Mouse (Mus musculus): ENCODE results near the gene Nt5c1a. TPM values are rescaled to one million over a fixed set of nuclear protein-coding genes. Genes with fewer than 3 reads are reported as not detected.
A peak's percentile ranks its signal among the peaks of the same experiment; 100 is the strongest.

The Nt5c1a gene
- polyA plus RNA-seq, 1 experiment from 2014 or later, result not detected

DNA sequence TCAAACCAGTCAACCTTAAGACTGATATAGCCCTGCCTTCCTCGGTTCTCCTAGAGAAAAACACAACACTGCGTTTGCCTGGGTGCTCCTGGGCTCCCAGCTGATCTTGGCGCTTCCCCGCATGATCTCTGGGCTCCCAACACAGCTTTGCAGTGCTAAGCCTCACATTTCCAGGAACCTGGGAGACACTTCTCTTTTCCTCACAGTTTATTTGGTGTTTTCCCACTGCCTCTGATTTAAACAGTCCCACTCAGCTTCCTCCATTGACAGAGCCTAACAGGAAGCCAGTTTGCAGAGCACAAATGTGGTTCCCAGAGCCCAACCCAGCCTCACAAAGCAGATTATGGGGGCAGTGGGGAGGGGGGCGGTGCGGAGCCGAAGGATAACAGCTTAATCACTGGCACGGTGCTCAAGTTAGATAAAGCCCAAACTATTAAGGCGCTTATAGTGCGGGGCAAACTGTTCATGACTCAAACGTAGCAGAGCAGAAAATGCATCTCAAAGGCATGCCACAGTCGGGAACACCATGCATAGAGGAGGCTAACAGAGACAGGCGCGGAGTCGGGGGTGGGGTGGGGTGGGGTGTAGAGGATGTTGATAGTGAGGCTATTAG, 38.9 kb upstream of the Nt5c1a start:
- H3K36me3 ChIP-seq (ENCODE audit: control insufficient read depth, insufficient read depth, low read length), result no peaks in the 10 kb centered on the region
- peaks cover 2% of the 10 kb centered on the region; the same call in 1 of the 2 replicates for H3K9me3 ChIP-seq (ENCODE audit: control insufficient read depth, low read length)
- no peak overlapping the region for H3K27ac ChIP-seq (replicated peaks; ENCODE audit: low read depth, low read length)
- H3K4me1 ChIP-seq (ENCODE audit: control insufficient read depth, insufficient read depth, low read length), result no peaks in the 10 kb centered on the region
- 0 out of 2 replicates have a peak overlapping the region, but pooled peaks have one; percentile 10 for H3K4me2 ChIP-seq (ENCODE audit: low read depth, severe bottlenecking)
- DNase-seq (ENCODE audit: low spot score), result no peak
- H3K4me3 ChIP-seq (ENCODE audit: low read depth, low read length), result no peak overlapping the region
- WGBS, result 26% methylated on average over 15 of the region's 15 CpGs
- ATAC-seq (ENCODE audit: insufficient number of reproducible peaks, low FRiP score, low TSS enrichment, low read depth), result no peak
- 0 out of 2 replicates have a peak, but pooled peaks cover 4% of the 10 kb centered on the region for H3K27me3 ChIP-seq (ENCODE audit: control insufficient read depth, insufficient read depth, low read length)
- H3K9ac ChIP-seq (ENCODE audit: low read length), result no peak overlapping the region

DNA sequence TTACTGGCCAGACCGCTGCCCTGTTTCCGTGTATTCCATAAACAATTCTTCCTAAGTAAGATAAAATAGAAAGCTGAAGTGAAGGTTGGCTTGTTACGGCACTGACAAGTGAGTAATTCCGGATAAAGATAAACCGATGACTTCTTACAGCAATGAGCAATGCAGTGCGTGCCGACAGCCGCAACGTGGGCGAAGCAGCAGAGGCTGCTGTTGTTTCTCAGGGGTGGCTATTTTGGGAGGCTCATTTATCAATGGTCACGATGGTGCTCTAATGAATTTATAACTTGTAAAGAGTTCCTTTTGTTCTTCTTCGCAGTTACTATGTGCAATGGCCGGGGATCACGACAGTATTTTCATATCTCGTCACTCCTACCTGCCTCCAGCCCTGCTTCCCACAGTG, 37.1 kb upstream of the Nt5c1a start:
- WGBS, result 83% methylated on average over 15 of the region's 15 CpGs
- H3K4me3 ChIP-seq (ENCODE audit: low read depth, low read length), result no peak overlapping the region
- no peak overlapping the region for H3K9ac ChIP-seq (ENCODE audit: low read length)
- no peak overlapping the region for H3K4me2 ChIP-seq (ENCODE audit: low read depth, severe bottlenecking)
- 0 out of 2 replicates have a peak, but pooled peaks cover 4% of the 10 kb centered on the region for H3K27me3 ChIP-seq (ENCODE audit: control insufficient read depth, insufficient read depth, low read length)
- peaks cover 2% of the 10 kb centered on the region; the same call in 1 of the 2 replicates for H3K9me3 ChIP-seq (ENCODE audit: control insufficient read depth, low read length)
- no peak overlapping the region for H3K27ac ChIP-seq (replicated peaks; ENCODE audit: low read depth, low read length)
- DNase-seq (ENCODE audit: low spot score) (no peak), ATAC-seq (ENCODE audit: insufficient number of reproducible peaks, low FRiP score, low TSS enrichment, low read depth) (no peak)
- no peaks in the 10 kb centered on the region for H3K4me1 ChIP-seq (ENCODE audit: control insufficient read depth, insufficient read depth, low read length)
- H3K36me3 ChIP-seq (ENCODE audit: control insufficient read depth, insufficient read depth, low read length), result no peaks in the 10 kb centered on the region

- Histone ChIP-seq H3K4me1 (ENCODE audit: control insufficient read depth, insufficient read depth, low read length) (no peaks in the 10 kb centered on the region), H3K4me2 (ENCODE audit: low read depth, severe bottlenecking) (no peak overlapping the region), H3K36me3 (ENCODE audit: control insufficient read depth, insufficient read depth, low read length) (no peaks in the 10 kb centered on the region), H3K27ac (replicated peaks; ENCODE audit: low read depth, low read length) (no peak overlapping the region), H3K9me3 (ENCODE audit: control insufficient read depth, low read length) (no peaks in the 10 kb centered on the region), H3K9ac (ENCODE audit: low read length) (no peak overlapping the region), H3K27me3 (ENCODE audit: control insufficient read depth, insufficient read depth, low read length) (peaks cover 3% of the 10 kb centered on the region; the same call in 1 of the 2 replicates), H3K4me3 (ENCODE audit: low read depth, low read length) (no peak overlapping the region)
- no peak for DNase-seq (ENCODE audit: low spot score)
- ATAC-seq (ENCODE audit: insufficient number of reproducible peaks, low FRiP score, low TSS enrichment, low read depth), result no peak
Measured at GRCm38 (mm10) chr4:123171811-123172210, 29.5 kb upstream of the Nt5c1a start.

DNA sequence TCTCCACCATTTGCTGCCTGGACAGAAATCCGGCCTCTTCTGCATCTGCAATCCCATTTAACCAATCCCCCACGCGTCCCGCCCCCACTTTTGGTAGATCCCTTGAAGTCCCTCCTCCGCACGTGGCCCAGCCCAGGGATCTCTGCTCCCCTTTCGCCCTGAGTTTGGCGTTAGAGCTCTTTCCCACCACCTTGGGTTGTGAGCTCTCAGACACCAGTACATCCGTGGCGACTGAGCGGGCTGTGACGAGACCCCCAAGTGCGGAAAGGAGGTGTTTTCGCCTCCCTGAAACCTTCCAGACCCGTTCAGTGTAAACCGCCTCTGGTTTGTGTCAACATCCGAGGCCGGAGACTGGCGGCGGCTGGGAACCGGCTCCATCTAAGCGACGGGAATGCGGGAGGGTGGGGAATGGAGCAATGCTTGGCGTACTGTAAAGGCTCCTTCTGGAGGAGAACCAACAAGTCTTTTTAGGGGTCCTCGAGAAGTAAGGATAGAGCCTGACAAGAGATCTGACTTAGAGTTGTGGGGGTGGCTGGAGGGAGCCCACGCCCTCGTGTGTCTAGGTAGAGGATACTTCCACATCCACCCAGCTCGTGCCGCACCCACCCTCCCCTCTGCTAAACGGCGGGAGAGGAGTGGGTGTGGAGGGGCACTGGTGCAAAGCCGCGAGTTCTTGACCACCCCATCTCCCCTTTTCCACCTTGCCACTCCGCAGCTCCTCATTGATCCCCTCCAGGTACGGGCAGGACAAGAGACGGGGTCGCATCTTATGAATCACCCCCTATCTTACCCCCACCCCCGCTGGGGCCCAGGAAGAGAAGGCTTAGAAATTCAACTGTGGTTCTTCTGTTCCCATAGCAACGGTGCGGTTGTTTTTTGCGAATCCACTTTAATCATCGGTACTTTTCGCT, 18.7 kb upstream of the Nt5c1a start, which contains the start of gene Hpcal4:
Gene Hpcal4, plus strand, starts transcription at position 900 of the 911 bp plus-strand sequence.
- DNase-seq (ENCODE audit: low spot score) (peak; percentile 68), ATAC-seq (ENCODE audit: insufficient number of reproducible peaks, low FRiP score, low TSS enrichment, low read depth) (peak; percentile 40)
- Histone ChIP-seq H3K4me2 (ENCODE audit: low read depth, severe bottlenecking) (peak within 1 kb of the TSS; percentile 74), H3K27ac (replicated peaks; ENCODE audit: low read depth, low read length) (no peak within 1 kb of the TSS), H3K27me3 (ENCODE audit: control insufficient read depth, insufficient read depth, low read length) (peaks cover 37% of the 10 kb centered on the region), H3K4me3 (ENCODE audit: low read depth, low read length) (peak within 1 kb of the TSS; percentile 40), H3K36me3 (ENCODE audit: control insufficient read depth, insufficient read depth, low read length) (no peaks in the 10 kb centered on the region), H3K9ac (ENCODE audit: low read length) (peak within 1 kb of the TSS; percentile 48), H3K4me1 (ENCODE audit: control insufficient read depth, insufficient read depth, low read length) (0 out of 2 replicates have a peak, but pooled peaks cover 6% of the 10 kb centered on the region), H3K9me3 (ENCODE audit: control insufficient read depth, low read length) (no peaks in the 10 kb centered on the region)
- WGBS, result under 1% methylated on average over 44 of the region's 44 CpGs

DNA sequence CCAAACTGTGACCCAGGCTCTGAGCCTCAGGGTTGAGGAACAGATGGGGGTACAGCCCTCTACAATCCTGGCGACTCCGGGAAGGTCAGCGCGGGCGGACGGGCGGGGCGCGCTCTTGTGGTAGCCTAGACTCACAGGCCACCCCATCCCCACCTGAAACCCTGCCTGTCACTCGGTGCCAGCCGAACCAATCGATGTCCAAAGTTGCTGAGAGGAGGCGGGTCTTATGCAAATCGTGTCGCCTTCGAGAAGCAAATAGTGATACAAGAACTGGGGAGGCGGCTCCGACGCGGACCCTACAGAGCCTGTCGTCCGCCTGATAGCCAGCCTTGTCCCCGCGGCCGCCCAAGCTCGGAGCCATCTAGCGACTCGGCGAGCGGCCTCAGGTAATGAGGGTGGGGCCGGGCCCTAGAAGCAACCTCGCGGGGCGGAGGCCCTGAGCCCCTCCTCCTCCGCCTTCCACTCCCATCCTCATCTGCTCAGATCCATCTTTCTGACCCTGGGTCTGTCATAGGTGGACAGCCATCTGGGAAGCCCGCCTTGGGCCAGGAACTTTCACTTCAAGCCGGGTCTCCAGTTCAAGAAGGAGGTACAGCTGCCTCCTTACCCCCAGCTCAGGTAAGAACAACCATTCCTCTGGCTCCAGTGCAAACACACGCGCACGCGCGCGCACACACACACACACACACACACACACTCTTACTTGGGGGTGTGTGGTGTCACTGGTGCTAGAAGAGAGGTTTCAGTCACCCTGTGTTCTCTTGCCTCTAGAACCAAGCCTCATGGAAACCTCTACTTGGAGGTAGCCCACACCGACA, 17.9 kb upstream of the Nt5c1a start:
- 0 out of 2 replicates have a peak, but pooled peaks cover 6% of the 10 kb centered on the region for H3K4me1 ChIP-seq (ENCODE audit: control insufficient read depth, insufficient read depth, low read length)
- no peak overlapping the region for H3K27ac ChIP-seq (replicated peaks; ENCODE audit: low read depth, low read length)
- WGBS, result 10% methylated on average over 44 of the region's 44 CpGs
- peak; percentile 89 for ATAC-seq (ENCODE audit: insufficient number of reproducible peaks, low FRiP score, low TSS enrichment, low read depth)
- peak overlapping the region; percentile 40 for H3K4me3 ChIP-seq (ENCODE audit: low read depth, low read length)
- H3K27me3 ChIP-seq (ENCODE audit: control insufficient read depth, insufficient read depth, low read length), result peaks cover 37% of the 10 kb centered on the region
- peak overlapping the region; percentile 74 for H3K4me2 ChIP-seq (ENCODE audit: low read depth, severe bottlenecking)
- H3K9ac ChIP-seq (ENCODE audit: low read length), result peak overlapping the region; percentile 48
- peak; percentile 90 for DNase-seq (ENCODE audit: low spot score)
- H3K36me3 ChIP-seq (ENCODE audit: control insufficient read depth, insufficient read depth, low read length), result no peaks in the 10 kb centered on the region
- H3K9me3 ChIP-seq (ENCODE audit: control insufficient read depth, low read length), result no peaks in the 10 kb centered on the region

GRCm38 (mm10) chr4:123184816-123185215, 16.5 kb upstream of the Nt5c1a start:
- Histone ChIP-seq H3K4me2 (ENCODE audit: low read depth, severe bottlenecking) (no peak overlapping the region), H3K4me1 (ENCODE audit: control insufficient read depth, insufficient read depth, low read length) (0 out of 2 replicates have a peak, but pooled peaks cover 6% of the 10 kb centered on the region), H3K27ac (replicated peaks; ENCODE audit: low read depth, low read length) (no peak overlapping the region), H3K36me3 (ENCODE audit: control insufficient read depth, insufficient read depth, low read length) (no peaks in the 10 kb centered on the region), H3K9ac (ENCODE audit: low read length) (no peak overlapping the region), H3K4me3 (ENCODE audit: low read depth, low read length) (no peak overlapping the region), H3K9me3 (ENCODE audit: control insufficient read depth, low read length) (no peaks in the 10 kb centered on the region), H3K27me3 (ENCODE audit: control insufficient read depth, insufficient read depth, low read length) (peaks cover 37% of the 10 kb centered on the region)
- DNase-seq (ENCODE audit: low spot score) (no peak), ATAC-seq (ENCODE audit: insufficient number of reproducible peaks, low FRiP score, low TSS enrichment, low read depth) (no peak)
- WGBS, result 36% methylated on average over 3 of the region's 3 CpGs

DNA sequence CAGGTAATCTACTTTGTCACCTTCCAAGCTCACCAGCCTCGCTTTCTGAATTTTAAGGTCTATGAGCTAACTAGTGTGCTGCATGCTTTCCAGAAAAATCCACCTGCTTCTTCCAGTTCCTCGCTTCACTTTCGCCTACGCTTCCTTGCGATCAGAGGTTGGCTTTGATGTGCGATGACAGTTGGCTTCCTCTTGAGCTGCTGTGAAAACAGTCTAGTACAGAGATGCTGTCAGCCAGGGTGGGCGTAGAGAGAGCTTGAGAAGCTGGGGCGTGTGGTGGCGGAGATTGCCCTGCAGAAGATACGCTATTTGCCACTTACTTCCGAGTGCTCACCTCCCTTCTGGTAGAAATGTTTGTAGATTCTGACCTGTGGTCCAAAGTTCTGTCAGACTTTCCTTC, 9.0 kb upstream of the Nt5c1a start:
- H3K4me1 ChIP-seq (ENCODE audit: control insufficient read depth, insufficient read depth, low read length), result no peaks in the 10 kb centered on the region
- no peak for ATAC-seq (ENCODE audit: insufficient number of reproducible peaks, low FRiP score, low TSS enrichment, low read depth)

GRCm38 (mm10) chr4:123193791-123194190, 7.5 kb upstream of the Nt5c1a start:
- Histone ChIP-seq H3K27me3 (ENCODE audit: control insufficient read depth, insufficient read depth, low read length) (no peaks in the 10 kb centered on the region), H3K4me1 (ENCODE audit: control insufficient read depth, insufficient read depth, low read length) (no peaks in the 10 kb centered on the region), H3K4me3 (ENCODE audit: low read depth, low read length) (no peak overlapping the region), H3K4me2 (ENCODE audit: low read depth, severe bottlenecking) (no peak overlapping the region), H3K36me3 (ENCODE audit: control insufficient read depth, insufficient read depth, low read length) (no peaks in the 10 kb centered on the region), H3K27ac (replicated peaks; ENCODE audit: low read depth, low read length) (no peak overlapping the region), H3K9me3 (ENCODE audit: control insufficient read depth, low read length) (no peaks in the 10 kb centered on the region), H3K9ac (ENCODE audit: low read length) (no peak overlapping the region)
- ATAC-seq (ENCODE audit: insufficient number of reproducible peaks, low FRiP score, low TSS enrichment, low read depth), result no peak
- 90% methylated on average over 11 of the region's 11 CpGs for WGBS
- no peak for DNase-seq (ENCODE audit: low spot score)

More for the DNA sequence above, 9.0 kb upstream of the Nt5c1a start:
- no peak for DNase-seq (ENCODE audit: low spot score)
- Histone ChIP-seq H3K4me2 (ENCODE audit: low read depth, severe bottlenecking) (no peak overlapping the region), H3K36me3 (ENCODE audit: control insufficient read depth, insufficient read depth, low read length) (no peaks in the 10 kb centered on the region), H3K9me3 (ENCODE audit: control insufficient read depth, low read length) (no peaks in the 10 kb centered on the region), H3K27me3 (ENCODE audit: control insufficient read depth, insufficient read depth, low read length) (no peaks in the 10 kb centered on the region), H3K9ac (ENCODE audit: low read length) (no peak overlapping the region), H3K4me3 (ENCODE audit: low read depth, low read length) (no peak overlapping the region), H3K27ac (replicated peaks; ENCODE audit: low read depth, low read length) (no peak overlapping the region)
- WGBS, result 83% methylated on average over 11 of the region's 11 CpGs
